Mouse (Mus musculus): Measurements from ENCODE around the gene Cnn3. TPM values are rescaled to one million over a fixed set of nuclear protein-coding genes. Genes with fewer than 3 reads are reported as not detected.

The Cnn3 gene
- polyA plus RNA-seq, 1 experiment from 2014 or later, result 0.22 TPM

GRCm38 (mm10) chr3:121480961-121481436 lies 54.7 kb downstream of the Cnn3 start:
- Histone ChIP-seq H3K4me3 (ENCODE audit: inconsistent target) (no peak overlapping the region), H3K27ac (no peak overlapping the region), H3K36me3 (ENCODE audit: inconsistent target) (no peaks in the 10 kb centered on the region), H3K79me2 (ENCODE audit: inconsistent target) (no peaks in the 10 kb centered on the region)
- WGBS (ENCODE audit: missing documents), result 73% methylated on average over 5 of the region's 8 CpGs

- H3K36me3 ChIP-seq (ENCODE audit: inconsistent target), result no peaks in the 10 kb centered on the region
- 47% methylated on average over 6 of the region's 6 CpGs for WGBS (ENCODE audit: missing documents)
- H3K27ac ChIP-seq, result no peak overlapping the region
- H3K79me2 ChIP-seq (ENCODE audit: inconsistent target), result no peaks in the 10 kb centered on the region
- no peak overlapping the region for H3K4me3 ChIP-seq (ENCODE audit: inconsistent target)
Measured at GRCm38 (mm10) chr3:121481564-121481963, 55.3 kb downstream of the Cnn3 start.

GRCm38 (mm10) chr3:121483266-121484161 lies 57.2 kb downstream of the Cnn3 start:
- Histone ChIP-seq H3K36me3 (ENCODE audit: inconsistent target) (no peaks in the 10 kb centered on the region), H3K79me2 (ENCODE audit: inconsistent target) (no peaks in the 10 kb centered on the region), H3K27ac (no peak overlapping the region), H3K4me3 (ENCODE audit: inconsistent target) (no peak overlapping the region)
- WGBS (ENCODE audit: missing documents), result 82% methylated on average over 23 of the region's 25 CpGs

GRCm38 (mm10) chr3:121485201-121485600 lies 58.9 kb downstream of the Cnn3 start:
- no peaks in the 10 kb centered on the region for H3K36me3 ChIP-seq (ENCODE audit: inconsistent target)
- no peaks in the 10 kb centered on the region for H3K79me2 ChIP-seq (ENCODE audit: inconsistent target)
- no peak overlapping the region for H3K4me3 ChIP-seq (ENCODE audit: inconsistent target)
- no peak overlapping the region for H3K27ac ChIP-seq
- 85% methylated on average over 2 of the region's 2 CpGs for WGBS (ENCODE audit: missing documents)

GRCm38 (mm10) chr3:121489462-121490118 lies 63.3 kb downstream of the Cnn3 start:
- Histone ChIP-seq H3K79me2 (ENCODE audit: inconsistent target) (no peaks in the 10 kb centered on the region), H3K4me3 (ENCODE audit: inconsistent target) (no peak overlapping the region), H3K36me3 (ENCODE audit: inconsistent target) (no peaks in the 10 kb centered on the region), H3K27ac (no peak overlapping the region)
- WGBS (ENCODE audit: missing documents), result 92% methylated on average over 11 of the region's 12 CpGs

GRCm38 (mm10) chr3:121490941-121491340 lies 64.6 kb downstream of the Cnn3 start:
- Histone ChIP-seq H3K36me3 (ENCODE audit: inconsistent target) (no peaks in the 10 kb centered on the region), H3K79me2 (ENCODE audit: inconsistent target) (no peaks in the 10 kb centered on the region), H3K4me3 (ENCODE audit: inconsistent target) (no peak overlapping the region), H3K27ac (0 out of 2 replicates have a peak overlapping the region, but pooled peaks have one; percentile 7)
- WGBS (ENCODE audit: missing documents), result 16% methylated on average over 5 of the region's 5 CpGs

GRCm38 (mm10) chr3:121492026-121492425 lies 65.7 kb downstream of the Cnn3 start:
- Histone ChIP-seq H3K4me3 (ENCODE audit: inconsistent target) (no peak overlapping the region), H3K36me3 (ENCODE audit: inconsistent target) (no peaks in the 10 kb centered on the region), H3K27ac (no peak overlapping the region), H3K79me2 (ENCODE audit: inconsistent target) (no peaks in the 10 kb centered on the region)
- 94% methylated on average over 5 of the region's 5 CpGs for WGBS (ENCODE audit: missing documents)

GRCm38 (mm10) chr3:121493997-121494421 lies 67.7 kb downstream of the Cnn3 start:
- Histone ChIP-seq H3K36me3 (ENCODE audit: inconsistent target) (no peaks in the 10 kb centered on the region), H3K4me3 (ENCODE audit: inconsistent target) (no peak overlapping the region), H3K79me2 (ENCODE audit: inconsistent target) (no peaks in the 10 kb centered on the region), H3K27ac (no peak overlapping the region)
- 56% methylated on average over 7 of the region's 7 CpGs for WGBS (ENCODE audit: missing documents)

- no peaks in the 10 kb centered on the region for H3K79me2 ChIP-seq (ENCODE audit: inconsistent target)
- no peak overlapping the region for H3K4me3 ChIP-seq (ENCODE audit: inconsistent target)
- no peaks in the 10 kb centered on the region for H3K36me3 ChIP-seq (ENCODE audit: inconsistent target)
- no peak overlapping the region for H3K27ac ChIP-seq
- WGBS (ENCODE audit: missing documents), result 33% methylated on average over 10 of the region's 10 CpGs
Measured at GRCm38 (mm10) chr3:121500225-121500624, 73.9 kb downstream of the Cnn3 start.

- no peak overlapping the region for H3K27ac ChIP-seq
- no peak overlapping the region for H3K4me3 ChIP-seq (ENCODE audit: inconsistent target)
- no peaks in the 10 kb centered on the region for H3K36me3 ChIP-seq (ENCODE audit: inconsistent target)
- WGBS (ENCODE audit: missing documents), result 89% methylated on average over 5 of the region's 5 CpGs
- no peaks in the 10 kb centered on the region for H3K79me2 ChIP-seq (ENCODE audit: inconsistent target)
Measured at GRCm38 (mm10) chr3:121500734-121501133, 74.4 kb downstream of the Cnn3 start.

GRCm38 (mm10) chr3:121504927-121505487 lies 78.7 kb downstream of the Cnn3 start:
- Histone ChIP-seq H3K4me3 (ENCODE audit: inconsistent target) (no peak overlapping the region), H3K27ac (no peak overlapping the region), H3K79me2 (ENCODE audit: inconsistent target) (no peaks in the 10 kb centered on the region), H3K36me3 (ENCODE audit: inconsistent target) (no peaks in the 10 kb centered on the region)
- 91% methylated on average over 7 of the region's 8 CpGs for WGBS (ENCODE audit: missing documents)

- Histone ChIP-seq H3K4me3 (ENCODE audit: inconsistent target) (no peak overlapping the region), H3K27ac (no peak overlapping the region), H3K36me3 (ENCODE audit: inconsistent target) (no peaks in the 10 kb centered on the region), H3K79me2 (ENCODE audit: inconsistent target) (no peaks in the 10 kb centered on the region)
- WGBS (ENCODE audit: missing documents), result 95% methylated on average over 8 of the region's 8 CpGs
Measured at GRCm38 (mm10) chr3:121506175-121506574, 79.9 kb downstream of the Cnn3 start.

GRCm38 (mm10) chr3:121506756-121507155 lies 80.5 kb downstream of the Cnn3 start:
- no peaks in the 10 kb centered on the region for H3K36me3 ChIP-seq (ENCODE audit: inconsistent target)
- 95% methylated on average over 7 of the region's 7 CpGs for WGBS (ENCODE audit: missing documents)
- H3K4me3 ChIP-seq (ENCODE audit: inconsistent target), result no peak overlapping the region
- H3K27ac ChIP-seq, result no peak overlapping the region
- H3K79me2 ChIP-seq (ENCODE audit: inconsistent target), result no peaks in the 10 kb centered on the region

- WGBS (ENCODE audit: missing documents), result 94% methylated on average over 14 of the region's 14 CpGs
- H3K4me3 ChIP-seq (ENCODE audit: inconsistent target), result no peak overlapping the region
- no peak overlapping the region for H3K27ac ChIP-seq
- no peaks in the 10 kb centered on the region for H3K79me2 ChIP-seq (ENCODE audit: inconsistent target)
- H3K36me3 ChIP-seq (ENCODE audit: inconsistent target), result no peaks in the 10 kb centered on the region
Measured at GRCm38 (mm10) chr3:121507678-121508077, 81.4 kb downstream of the Cnn3 start.
